Mouse (Mus musculus): Measurements from ENCODE around the gene Trim45. TPM values are rescaled to one million over a fixed set of nuclear protein-coding genes. Genes with fewer than 3 reads are reported as not detected.

Trim45 gene
- polyA plus RNA-seq (2014; fragmentation: Nextera tagmentation; extraction: Ambion mirVana), result 2.5 and 2.6 TPM in 2 replicates

DNA sequence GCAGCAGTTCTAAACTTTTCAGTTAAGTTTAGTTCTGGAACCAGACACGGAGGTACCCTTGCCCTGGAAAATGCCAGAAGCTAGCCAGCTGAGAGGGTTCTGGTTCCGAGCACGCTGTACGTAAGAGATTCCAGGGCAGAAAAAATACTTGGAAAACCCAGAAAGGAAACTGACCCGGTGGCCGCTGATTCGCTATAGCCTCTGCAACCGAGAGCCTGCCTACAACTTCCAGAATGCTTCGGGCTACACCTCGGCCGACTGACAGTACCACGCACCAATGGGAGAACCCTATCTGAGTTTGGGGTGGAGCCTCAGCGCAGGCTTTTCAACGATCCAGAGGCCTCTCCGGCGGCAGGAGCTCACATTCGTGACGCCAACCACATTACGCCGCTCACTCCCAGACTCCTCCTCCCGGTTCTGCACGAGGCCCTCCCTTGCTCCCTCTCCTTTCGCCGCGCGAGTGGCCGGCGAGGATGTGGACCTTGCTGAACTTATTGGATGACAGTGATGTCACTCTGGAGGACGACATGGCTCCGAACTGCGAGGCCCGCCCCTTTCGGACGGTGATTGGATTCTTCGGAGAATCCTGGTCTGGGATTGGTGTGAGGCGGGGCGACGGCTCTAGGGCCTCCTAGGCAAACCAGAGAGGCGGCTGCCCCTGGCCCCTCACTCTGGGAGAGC lies at the start of gene Trim45:
Gene Trim45 (plus strand): TSS at position 378 of the 681 bp plus-strand sequence.
- peak within 1 kb of the TSS; percentile 72 for H3K4me2 ChIP-seq (ENCODE audit: low read length)
- WGBS, result under 1% methylated on average over 39 of the region's 39 CpGs
- peak within 1 kb of the TSS; percentile 50 to 60 for H3K4me3 ChIP-seq (ENCODE audit: control insufficient read depth in 1 of 2, insufficient read depth in 1 of 2, low read depth in 1 of 2, low read length in 2 of 2)
- H3K27me3 ChIP-seq (ENCODE audit: control insufficient read depth, insufficient read depth, low read length), result no peaks in the 10 kb centered on the region
- H3K27ac ChIP-seq (replicated peaks in 1 of 2; ENCODE audit: control insufficient read depth in 1 of 2, insufficient read depth in 1 of 2, low read depth in 2 of 2, low read length in 2 of 2), result peak within 1 kb of the TSS; percentile 80
- H3K9me3 ChIP-seq (ENCODE audit: control insufficient read depth, low read length), result no peaks in the 10 kb centered on the region
- peaks cover 12 to 27% of the 10 kb centered on the region in 2 experiments; a peak in 3 of 4 replicates for H3K4me1 ChIP-seq (ENCODE audit: control insufficient read depth in 2 of 2, insufficient read depth in 2 of 2, low read length in 2 of 2)
- H3K36me3 ChIP-seq (ENCODE audit: control insufficient read depth, insufficient read depth, low read length), result peaks cover 6% of the 10 kb centered on the region; the same call in 1 of the 2 replicates
- peak; percentile 98 for ATAC-seq (ENCODE audit: insufficient number of reproducible peaks, insufficient read depth, low FRiP score, low read depth)
- peak within 1 kb of the TSS; percentile 78 for H3K9ac ChIP-seq (ENCODE audit: low read length)

DNA sequence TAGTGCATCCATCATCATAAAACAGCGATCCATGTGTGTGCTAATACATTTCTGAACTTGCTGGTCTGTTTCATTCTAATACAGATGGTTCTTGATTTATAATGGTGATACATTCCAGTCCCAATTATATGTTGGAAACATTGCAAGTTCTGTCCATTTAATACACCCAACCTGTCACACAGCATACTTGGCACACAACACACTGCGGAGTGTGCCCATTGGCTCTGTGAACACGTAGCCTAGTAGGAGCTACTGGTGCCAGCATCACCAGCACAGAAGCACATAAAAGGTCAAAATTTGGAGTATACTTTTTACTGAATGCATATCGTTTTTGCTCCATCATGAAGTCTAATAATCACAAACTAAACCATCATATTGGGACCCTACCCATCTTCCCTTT lies 44.9 kb upstream of the Trim45 start:
- no peak for ATAC-seq (ENCODE audit: insufficient number of reproducible peaks, insufficient read depth, low FRiP score, low read depth)
- 90% methylated on average over 4 of the region's 4 CpGs for WGBS

DNA sequence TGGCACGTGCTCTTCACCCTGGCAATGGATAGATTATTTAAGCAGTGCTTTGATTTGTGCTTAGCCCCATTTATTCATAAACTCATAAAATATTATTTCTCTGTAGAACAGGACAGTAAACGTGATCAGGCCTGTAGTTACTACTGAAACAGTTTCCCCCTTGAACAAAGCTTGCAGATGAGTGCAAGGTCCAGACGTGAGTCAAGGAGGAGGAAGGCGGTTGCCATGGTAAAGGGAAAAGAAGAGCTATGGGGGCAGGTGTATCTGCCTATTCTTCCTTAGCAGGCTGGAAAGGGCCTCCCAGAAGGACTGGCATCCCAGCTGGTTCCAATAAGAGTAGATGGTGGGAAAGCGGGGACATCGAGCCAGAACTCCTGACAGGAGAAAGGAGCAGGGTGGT lies 40.6 kb upstream of the Trim45 start:
- Histone ChIP-seq H3K27me3 (ENCODE audit: control insufficient read depth, insufficient read depth, low read length) (no peaks in the 10 kb centered on the region), H3K9me3 (ENCODE audit: control insufficient read depth, low read length) (no peaks in the 10 kb centered on the region), H3K4me1 (ENCODE audit: control insufficient read depth in 2 of 2, insufficient read depth in 2 of 2, low read length in 2 of 2) (no peaks in the 10 kb centered on the region), H3K9ac (ENCODE audit: low read length) (no peak overlapping the region), H3K27ac (replicated peaks in 1 of 2; ENCODE audit: control insufficient read depth in 1 of 2, insufficient read depth in 1 of 2, low read depth in 2 of 2, low read length in 2 of 2) (no peak overlapping the region), H3K4me2 (ENCODE audit: low read length) (no peak overlapping the region), H3K4me3 (ENCODE audit: control insufficient read depth in 1 of 2, insufficient read depth in 1 of 2, low read depth in 1 of 2, low read length in 2 of 2) (no peak overlapping the region), H3K36me3 (ENCODE audit: control insufficient read depth, insufficient read depth, low read length) (no peaks in the 10 kb centered on the region)
- ATAC-seq (ENCODE audit: insufficient number of reproducible peaks, insufficient read depth, low FRiP score, low read depth), result no peak
- 79% methylated on average over 6 of the region's 6 CpGs for WGBS

More for the DNA sequence above, 44.9 kb upstream of the Trim45 start:
- H3K27me3 ChIP-seq (ENCODE audit: control insufficient read depth, insufficient read depth, low read length), result no peaks in the 10 kb centered on the region
- H3K9ac ChIP-seq (ENCODE audit: low read length), result no peak overlapping the region
- no peak overlapping the region for H3K4me2 ChIP-seq (ENCODE audit: low read length)
- no peak overlapping the region for H3K4me3 ChIP-seq (ENCODE audit: control insufficient read depth in 1 of 2, insufficient read depth in 1 of 2, low read depth in 1 of 2, low read length in 2 of 2)
- no peaks in the 10 kb centered on the region for H3K9me3 ChIP-seq (ENCODE audit: control insufficient read depth, low read length)
- H3K4me1 ChIP-seq (ENCODE audit: control insufficient read depth in 2 of 2, insufficient read depth in 2 of 2, low read length in 2 of 2), result no peaks in the 10 kb centered on the region
- no peak overlapping the region for H3K27ac ChIP-seq (replicated peaks in 1 of 2; ENCODE audit: control insufficient read depth in 1 of 2, insufficient read depth in 1 of 2, low read depth in 2 of 2, low read length in 2 of 2)
- no peaks in the 10 kb centered on the region for H3K36me3 ChIP-seq (ENCODE audit: control insufficient read depth, insufficient read depth, low read length)

DNA sequence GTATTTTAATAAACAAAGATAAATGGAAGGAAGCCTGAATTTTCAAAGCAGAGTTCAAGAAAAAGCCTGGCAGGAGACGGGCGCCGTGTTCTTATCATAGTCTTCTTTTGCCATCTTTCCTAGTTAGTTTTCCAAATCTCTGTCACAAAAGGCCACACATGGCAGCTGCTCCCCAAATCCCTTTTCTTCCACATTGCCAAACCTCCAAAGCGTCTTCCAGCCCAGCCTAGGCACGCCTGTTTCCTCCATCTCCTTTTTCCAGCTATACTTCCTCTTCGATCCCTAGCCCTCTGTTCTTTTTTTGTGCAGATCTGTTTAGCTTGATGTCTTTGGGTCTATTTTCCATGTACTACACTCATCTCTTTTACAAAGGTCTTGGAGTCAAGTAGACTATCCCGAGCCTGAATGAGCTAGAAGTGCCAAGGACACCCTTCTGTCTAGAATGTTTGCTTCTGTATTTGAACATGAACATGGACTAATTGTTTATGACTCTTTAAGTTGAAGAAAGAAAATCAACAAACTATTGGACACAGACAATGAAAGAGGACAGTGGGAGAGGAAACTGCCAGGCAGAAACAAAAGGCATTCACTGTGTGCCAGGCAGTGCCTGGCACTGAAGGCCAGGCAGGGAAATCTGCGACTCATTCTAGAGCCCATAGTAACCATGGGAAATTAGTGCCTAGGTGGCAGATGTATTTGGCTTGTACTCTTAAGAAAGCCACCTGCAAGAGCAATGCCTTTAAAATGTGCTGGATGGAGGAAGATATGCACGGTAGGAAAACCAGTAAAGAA lies 40.0 kb upstream of the Trim45 start:
- H3K9ac ChIP-seq (ENCODE audit: low read length), result no peak overlapping the region
- no peaks in the 10 kb centered on the region for H3K4me1 ChIP-seq (ENCODE audit: control insufficient read depth in 2 of 2, insufficient read depth in 2 of 2, low read length in 2 of 2)
- WGBS, result 78% methylated on average over 9 of the region's 9 CpGs
- no peak overlapping the region for H3K27ac ChIP-seq (replicated peaks in 1 of 2; ENCODE audit: control insufficient read depth in 1 of 2, insufficient read depth in 1 of 2, low read depth in 2 of 2, low read length in 2 of 2)
- ATAC-seq (ENCODE audit: insufficient number of reproducible peaks, insufficient read depth, low FRiP score, low read depth), result no peak
- no peak overlapping the region for H3K4me2 ChIP-seq (ENCODE audit: low read length)
- no peaks in the 10 kb centered on the region for H3K27me3 ChIP-seq (ENCODE audit: control insufficient read depth, insufficient read depth, low read length)
- no peaks in the 10 kb centered on the region for H3K36me3 ChIP-seq (ENCODE audit: control insufficient read depth, insufficient read depth, low read length)
- H3K4me3 ChIP-seq (ENCODE audit: control insufficient read depth in 1 of 2, insufficient read depth in 1 of 2, low read depth in 1 of 2, low read length in 2 of 2), result no peak overlapping the region
- no peaks in the 10 kb centered on the region for H3K9me3 ChIP-seq (ENCODE audit: control insufficient read depth, low read length)

DNA sequence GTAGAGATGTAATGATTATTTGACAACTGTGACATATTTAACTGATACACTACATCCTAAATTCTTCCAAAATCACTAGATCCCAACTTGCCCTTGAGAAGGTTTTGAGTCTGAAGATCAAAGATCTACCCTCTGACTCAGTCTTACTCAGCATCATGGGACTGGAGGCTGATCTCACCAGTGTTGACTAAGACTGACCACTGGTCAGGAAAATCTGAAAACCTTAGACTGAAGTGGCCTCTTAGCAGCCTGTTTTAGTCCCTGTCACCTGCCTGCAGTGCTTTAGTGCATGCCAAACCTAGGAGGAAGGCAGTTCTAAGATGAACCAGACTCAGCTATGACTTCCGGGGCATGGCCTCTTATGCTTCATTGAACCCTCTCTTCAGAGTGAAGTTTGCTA lies 32.8 kb upstream of the Trim45 start:
- 63% methylated on average over 1 of the region's 1 CpGs for WGBS
- H3K9ac ChIP-seq (ENCODE audit: low read length), result no peak overlapping the region
- no peak overlapping the region for H3K27ac ChIP-seq (replicated peaks in 1 of 2; ENCODE audit: control insufficient read depth in 1 of 2, insufficient read depth in 1 of 2, low read depth in 2 of 2, low read length in 2 of 2)
- H3K4me3 ChIP-seq (ENCODE audit: control insufficient read depth in 1 of 2, insufficient read depth in 1 of 2, low read depth in 1 of 2, low read length in 2 of 2), result no peak overlapping the region
- ATAC-seq (ENCODE audit: insufficient number of reproducible peaks, insufficient read depth, low FRiP score, low read depth), result no peak
- no peaks in the 10 kb centered on the region for H3K9me3 ChIP-seq (ENCODE audit: control insufficient read depth, low read length)
- H3K4me1 ChIP-seq (ENCODE audit: control insufficient read depth in 2 of 2, insufficient read depth in 2 of 2, low read length in 2 of 2), result no peaks in the 10 kb centered on the region
- no peaks in the 10 kb centered on the region for H3K27me3 ChIP-seq (ENCODE audit: control insufficient read depth, insufficient read depth, low read length)
- no peak overlapping the region for H3K4me2 ChIP-seq (ENCODE audit: low read length)
- no peaks in the 10 kb centered on the region for H3K36me3 ChIP-seq (ENCODE audit: control insufficient read depth, insufficient read depth, low read length)

DNA sequence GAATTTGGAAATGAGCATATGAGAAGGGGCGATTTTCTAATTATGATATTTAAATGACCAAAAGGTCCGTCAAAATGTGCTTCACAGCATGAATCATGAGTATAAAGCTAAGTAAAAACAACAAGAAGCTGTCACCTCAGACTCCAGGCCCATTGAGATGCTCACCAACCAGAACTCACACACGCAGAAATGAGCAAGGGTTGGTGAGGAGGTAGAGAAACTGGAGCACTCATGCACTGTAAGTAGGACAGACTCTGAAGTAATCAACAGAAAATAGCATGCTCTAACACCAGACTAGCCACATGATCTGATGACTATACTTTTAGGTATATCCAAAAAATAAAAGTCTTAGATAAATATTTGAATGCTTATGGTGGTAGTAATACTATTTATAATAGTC lies 31.6 kb upstream of the Trim45 start:
- no peak for ATAC-seq (ENCODE audit: insufficient number of reproducible peaks, insufficient read depth, low FRiP score, low read depth)
- Histone ChIP-seq H3K4me2 (ENCODE audit: low read length) (no peak overlapping the region), H3K4me3 (ENCODE audit: control insufficient read depth in 1 of 2, insufficient read depth in 1 of 2, low read depth in 1 of 2, low read length in 2 of 2) (no peak overlapping the region), H3K9me3 (ENCODE audit: control insufficient read depth, low read length) (no peaks in the 10 kb centered on the region), H3K9ac (ENCODE audit: low read length) (no peak overlapping the region), H3K36me3 (ENCODE audit: control insufficient read depth, insufficient read depth, low read length) (no peaks in the 10 kb centered on the region), H3K4me1 (ENCODE audit: control insufficient read depth in 2 of 2, insufficient read depth in 2 of 2, low read length in 2 of 2) (no peaks in the 10 kb centered on the region), H3K27me3 (ENCODE audit: control insufficient read depth, insufficient read depth, low read length) (no peaks in the 10 kb centered on the region), H3K27ac (replicated peaks in 1 of 2; ENCODE audit: control insufficient read depth in 1 of 2, insufficient read depth in 1 of 2, low read depth in 2 of 2, low read length in 2 of 2) (no peak overlapping the region)
- 85% methylated on average over 3 of the region's 3 CpGs for WGBS

DNA sequence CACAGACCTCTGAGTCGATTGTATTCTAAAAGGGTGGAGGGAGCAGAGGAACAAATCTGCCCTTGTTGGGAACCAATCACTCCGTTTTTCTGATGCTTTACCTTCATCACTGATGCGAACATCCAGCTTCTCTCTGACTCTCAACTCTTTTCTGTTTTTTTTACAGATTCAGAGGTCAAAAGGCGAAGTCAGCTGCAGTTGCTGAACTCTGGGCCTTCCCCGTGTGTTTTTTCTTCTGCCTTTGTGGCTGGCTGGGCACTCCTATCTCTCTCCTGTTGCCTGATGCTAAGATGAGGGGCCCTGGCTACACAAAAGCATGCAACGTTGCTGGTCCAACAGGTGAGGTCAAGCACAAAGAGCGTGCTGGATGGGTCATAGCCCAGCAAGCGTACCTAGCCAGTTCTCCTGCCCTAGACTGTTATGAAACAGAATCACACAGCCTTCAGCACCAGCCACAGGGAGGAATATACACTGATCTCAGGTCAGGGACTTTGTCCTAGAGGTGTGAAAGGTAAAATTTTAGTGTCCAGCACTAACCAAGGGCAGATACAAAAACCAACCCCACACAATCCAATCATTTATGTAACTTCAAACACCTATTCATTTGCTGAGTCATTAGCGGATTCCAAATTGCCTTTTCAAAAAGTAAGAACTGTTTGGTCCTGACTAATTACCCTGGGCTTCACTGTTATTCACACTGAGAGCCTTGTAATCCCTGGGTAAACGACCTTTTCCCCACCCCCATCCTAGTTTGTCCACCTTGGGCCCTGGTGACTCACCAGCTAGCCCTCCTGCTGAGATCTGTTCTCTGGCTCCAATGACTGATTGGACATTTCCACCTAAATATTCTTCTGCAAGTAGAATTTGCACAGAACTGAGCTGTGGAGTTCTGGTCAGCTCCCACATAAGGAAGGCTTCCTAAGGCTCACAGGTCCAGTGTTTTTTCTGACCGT lies 29.3 kb upstream of the Trim45 start:
- H3K27me3 ChIP-seq (ENCODE audit: control insufficient read depth, insufficient read depth, low read length), result no peaks in the 10 kb centered on the region
- H3K9me3 ChIP-seq (ENCODE audit: control insufficient read depth, low read length), result no peaks in the 10 kb centered on the region
- H3K27ac ChIP-seq (replicated peaks in 1 of 2; ENCODE audit: control insufficient read depth in 1 of 2, insufficient read depth in 1 of 2, low read depth in 2 of 2, low read length in 2 of 2), result no peak overlapping the region
- no peak overlapping the region for H3K4me3 ChIP-seq (ENCODE audit: control insufficient read depth in 1 of 2, insufficient read depth in 1 of 2, low read depth in 1 of 2, low read length in 2 of 2)
- ATAC-seq (ENCODE audit: insufficient number of reproducible peaks, insufficient read depth, low FRiP score, low read depth), result no peak
- WGBS, result 68% methylated on average over 11 of the region's 11 CpGs
- H3K9ac ChIP-seq (ENCODE audit: low read length), result no peak overlapping the region
- no peak overlapping the region for H3K4me2 ChIP-seq (ENCODE audit: low read length)
- H3K4me1 ChIP-seq (ENCODE audit: control insufficient read depth in 2 of 2, insufficient read depth in 2 of 2, low read length in 2 of 2), result no peaks in the 10 kb centered on the region; a peak in 1 of 4 replicates
- H3K36me3 ChIP-seq (ENCODE audit: control insufficient read depth, insufficient read depth, low read length), result no peaks in the 10 kb centered on the region

Data from heart, embryonic 14.5 days (tissue).